Mouse (Mus musculus): ENCODE measurements around the gene Elmo1.

DNA sequence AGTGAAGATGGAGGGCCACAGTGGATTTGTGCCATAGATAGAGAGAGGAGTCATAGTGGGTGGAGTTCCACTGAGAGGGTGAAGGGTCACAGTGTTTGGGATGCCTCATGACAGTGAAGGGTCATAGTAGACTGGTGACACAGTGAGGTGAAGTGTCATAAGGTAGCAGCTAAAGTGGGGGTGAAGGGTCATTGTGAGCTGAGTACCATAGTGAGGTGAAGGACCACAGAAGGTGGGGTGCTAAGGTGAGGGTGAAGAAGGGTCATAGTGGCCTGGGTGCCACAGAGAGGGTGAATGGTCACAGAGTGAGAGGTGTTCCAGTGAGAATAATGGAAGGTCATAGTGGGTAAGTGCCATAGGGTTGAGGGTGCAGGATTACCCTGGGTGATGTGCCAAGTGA, 113.8 kb downstream of the Elmo1 start:
- TF ChIP-seq CTCF (IDR thresholded peaks at IDR 0.05; ENCODE audit: low read depth) (no peak), EP300 (IDR thresholded peaks at IDR 0.05; ENCODE audit: low read depth) (no peak)
